Mouse (Mus musculus) stomach, embryonic 14.5 days (tissue): ENCODE results near the gene Vwc2l. TPM values are rescaled to one million over a fixed set of nuclear protein-coding genes. Genes with fewer than 3 reads are reported as not detected.

Experiments used
- ATAC-seq: fragments of 200-750 bp; cut with Nextera tagmentation; 2 replicates; pipeline ENCODE4 v1.8.0; 2017; ENCODE audit warnings: low read depth, moderate TSS enrichment; ENCODE audit not compliant: insufficient number of reproducible peaks, insufficient read depth, low FRiP score
- H3K27ac ChIP-seq: fragments of 300-500 bp; sonication (generic); 2 replicates; pipeline ENCODE4 v1.5.1; 2014; ENCODE audit warnings: mild to moderate bottlenecking, low read length, moderate library complexity, mixed read lengths
- H3K27me3 ChIP-seq: fragments of 300-500 bp; sonication (generic); 2 replicates; pipeline ENCODE4 v1.6.1; 2014; ENCODE audit warnings: low read length, control low read depth, mixed read lengths; ENCODE audit not compliant: control insufficient read depth, insufficient read depth
- H3K36me3 ChIP-seq: fragments of 300-500 bp; sonication (generic); 2 replicates; pipeline ENCODE4 v1.6.1; 2014; ENCODE audit warnings: mild to moderate bottlenecking, control low read depth, low read length, moderate library complexity, mixed read lengths; ENCODE audit not compliant: control insufficient read depth, insufficient read depth
- H3K4me1 ChIP-seq: fragments of 300-500 bp; sonication (generic); 2 replicates; pipeline ENCODE4 v1.6.1; 2014; ENCODE audit warnings: low read length, control low read depth, mixed read lengths; ENCODE audit not compliant: control insufficient read depth, insufficient read depth
- H3K4me2 ChIP-seq: fragments of 300-500 bp; sonication (generic); replicated peaks from 2 replicates; pipeline ENCODE4 v1.6.1; 2014; ENCODE audit warnings: low read depth, low read length, control low read depth
- H3K4me3 ChIP-seq: fragments of 300-500 bp; sonication (generic); 2 replicates; pipeline ENCODE4 v1.5.1; 2014; ENCODE audit warnings: low read depth, low read length, control low read depth
- H3K9ac ChIP-seq: fragments of 300-500 bp; sonication (generic); replicated peaks from 2 replicates; pipeline ENCODE4 v1.6.1; 2014; ENCODE audit warnings: low read depth, mild to moderate bottlenecking, control low read depth, low read length, moderate library complexity, mixed read lengths
- H3K9me3 ChIP-seq: fragments of 300-500 bp; sonication (generic); 2 replicates; pipeline ENCODE4 v1.6.1; 2016; ENCODE audit warnings: low read depth, low read length, control low read depth; ENCODE audit not compliant: control insufficient read depth
- WGBS: fragments of 180-500 bp; shearing (Covaris S2); extraction: QIAGEN DNeasy Blood & Tissue Kit; methylation state at CpG from one replicate; pipeline ENCODE4 v1.1.7; 2014; 5-methylcytosine and 5-hydroxymethylcytosine counted together
- polyA plus RNA-seq: library from polyadenylated mRNA; unstranded; fragments of >200 nt; fragmentation: Nextera tagmentation; extraction: Ambion mirVana; gene quantifications from 2 replicates; pipeline ENCODE4 v1.2.1, GENCODE M21; 2014

Gene Vwc2l
- polyA plus RNA-seq, 1 experiment from 2014 or later, result 0.13 TPM

GRCm38 (mm10) chr1:70918173-70919036, 192.9 kb downstream of the Vwc2l start:
- H3K27ac ChIP-seq, result no peak overlapping the region
- no peak overlapping the region for H3K9ac ChIP-seq
- no peak overlapping the region for H3K4me2 ChIP-seq
- no peak overlapping the region for H3K4me3 ChIP-seq
- no peaks in the 10 kb centered on the region for H3K36me3 ChIP-seq
- no peak for ATAC-seq
- no peaks in the 10 kb centered on the region for H3K4me1 ChIP-seq
- no peaks in the 10 kb centered on the region for H3K27me3 ChIP-seq
- 76% methylated on average over 2 of the region's 2 CpGs for WGBS
- no peaks in the 10 kb centered on the region for H3K9me3 ChIP-seq

DNA sequence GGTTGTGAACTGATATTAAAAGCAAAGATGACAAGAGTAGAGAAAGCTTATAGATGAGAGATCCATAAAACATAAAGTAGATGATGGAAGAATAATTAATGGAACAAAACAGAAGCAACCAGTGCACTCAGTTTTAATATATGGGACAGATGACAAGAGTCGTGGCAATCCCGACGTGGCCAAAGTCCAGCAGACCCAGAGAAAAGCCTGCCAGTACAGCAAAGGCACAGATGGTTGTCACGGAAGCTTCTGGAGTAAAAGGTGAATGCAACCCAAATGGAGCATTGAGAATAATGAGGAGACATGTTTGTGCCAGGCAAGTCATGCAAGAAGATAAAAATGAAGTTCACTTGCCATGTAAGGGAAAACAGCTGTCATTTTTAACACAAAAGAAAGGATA, 207.5 kb downstream of the Vwc2l start:
- H3K4me1 ChIP-seq, result no peaks in the 10 kb centered on the region
- WGBS, result 94% methylated on average over 4 of the region's 4 CpGs
- H3K27ac ChIP-seq, result no peak overlapping the region
- no peaks in the 10 kb centered on the region for H3K9me3 ChIP-seq
- no peak for ATAC-seq
- no peak overlapping the region for H3K4me2 ChIP-seq
- no peaks in the 10 kb centered on the region for H3K27me3 ChIP-seq
- H3K36me3 ChIP-seq, result no peaks in the 10 kb centered on the region
- H3K9ac ChIP-seq, result no peak overlapping the region
- no peak overlapping the region for H3K4me3 ChIP-seq
